Mouse (Mus musculus) midbrain, embryonic 15.5 days (tissue): ENCODE measurements around the gene Nus1. TPM values are rescaled to one million over a fixed set of nuclear protein-coding genes. Genes with fewer than 3 reads are reported as not detected.

Experiments
- ATAC-seq: fragments of 200-750 bp; cut with Nextera tagmentation; replicated peaks from 2 replicates; pipeline ENCODE4 v1.8.0; 2017; ENCODE audit warnings: moderate TSS enrichment
- H3K27ac ChIP-seq: fragments of 300-500 bp; sonication (generic); 2 replicates; pipeline ENCODE4 v1.5.1; 2015; ENCODE audit warnings: mild to moderate bottlenecking, inconsistent platforms
- H3K27me3 ChIP-seq: fragments of 300-500 bp; sonication (generic); replicated peaks from 2 replicates; pipeline ENCODE4 v1.6.1; 2015; ENCODE audit warnings: inconsistent platforms
- H3K36me3 ChIP-seq: fragments of 300-500 bp; sonication (generic); replicated peaks from 2 replicates; pipeline ENCODE4 v1.6.1; 2015; ENCODE audit warnings: inconsistent platforms
- H3K4me1 ChIP-seq: fragments of 300-500 bp; sonication (generic); 2 replicates; pipeline ENCODE4 v1.6.1; 2015; ENCODE audit warnings: inconsistent platforms
- H3K4me2 ChIP-seq: fragments of 300-500 bp; sonication (generic); 2 replicates; pipeline ENCODE4 v1.6.1; 2015; ENCODE audit warnings: inconsistent platforms, mild to moderate bottlenecking, moderate library complexity
- H3K4me3 ChIP-seq: fragments of 300-500 bp; sonication (generic); 2 replicates; pipeline ENCODE4 v1.5.1; 2015; ENCODE audit warnings: mild to moderate bottlenecking, inconsistent platforms
- H3K9ac ChIP-seq: fragments of 300-500 bp; sonication (generic); 2 replicates; pipeline ENCODE4 v1.6.1; 2015; ENCODE audit warnings: mild to moderate bottlenecking, inconsistent platforms
- H3K9me3 ChIP-seq: fragments of 300-500 bp; sonication (generic); 2 replicates; pipeline ENCODE4 v1.6.1; 2016; ENCODE audit warnings: inconsistent platforms
- WGBS: fragments of 180-500 bp; shearing (Covaris S2); methylation state at CpG from one replicate; pipeline ENCODE4 v1.1.7; 2015; ENCODE audit warnings: mixed read lengths; 5-methylcytosine and 5-hydroxymethylcytosine counted together
- polyA plus RNA-seq: library from polyadenylated mRNA; unstranded; fragments of >200 nt; fragmentation: Nextera tagmentation; extraction: Ambion mirVana; gene quantifications from 2 replicates; pipeline ENCODE4 v1.2.1, GENCODE M21; 2015

Gene Nus1
- polyA plus RNA-seq = 22.3 and 23.1 TPM in 2 replicates

GRCm38 (mm10) chr10:52417299-52417997, at the start of gene Nus1:
Gene Nus1 (plus strand): TSS chr10:52417547.
- ATAC-seq = peak; percentile 99
- peak within 1 kb of the TSS; percentile 98 for H3K27ac ChIP-seq
- H3K9ac ChIP-seq = peak within 1 kb of the TSS; percentile 97
- no peaks in the 10 kb centered on the region for H3K36me3 ChIP-seq
- H3K4me3 ChIP-seq = peak within 1 kb of the TSS; percentile 100
- WGBS = under 1% methylated on average over 79 of the region's 79 CpGs
- H3K4me1 ChIP-seq = peaks cover 43% of the 10 kb centered on the region
- no peaks in the 10 kb centered on the region for H3K27me3 ChIP-seq
- H3K4me2 ChIP-seq = peak within 1 kb of the TSS; percentile 58
- no peaks in the 10 kb centered on the region for H3K9me3 ChIP-seq

DNA sequence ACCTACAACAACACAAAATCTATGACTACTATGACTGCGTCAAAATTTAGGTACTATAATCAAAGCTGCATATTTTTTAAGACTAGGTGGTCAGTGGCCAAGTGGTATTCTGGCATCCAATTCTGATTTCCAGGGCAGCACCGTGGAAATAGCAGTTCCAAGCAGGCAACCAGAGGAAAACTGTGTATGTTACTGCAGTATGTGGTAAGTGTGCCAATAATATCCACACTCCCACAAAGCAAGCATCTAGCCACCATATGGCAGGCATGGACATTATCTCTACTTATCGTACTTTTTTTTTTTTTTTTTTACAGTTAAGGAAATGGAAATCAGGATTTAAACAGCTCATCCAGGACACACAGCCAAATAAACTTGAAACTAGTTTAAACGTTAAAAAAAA, 49.0 kb upstream of the Nus1 start:
- Histone ChIP-seq H3K4me1 (no peaks in the 10 kb centered on the region), H3K9me3 (no peaks in the 10 kb centered on the region), H3K27ac (no peak overlapping the region), H3K36me3 (no peaks in the 10 kb centered on the region), H3K9ac (no peak overlapping the region), H3K27me3 (no peaks in the 10 kb centered on the region), H3K4me3 (no peak overlapping the region), H3K4me2 (no peak overlapping the region)
- ATAC-seq = no peak
- 91% methylated on average over 4 of the region's 4 CpGs for WGBS

DNA sequence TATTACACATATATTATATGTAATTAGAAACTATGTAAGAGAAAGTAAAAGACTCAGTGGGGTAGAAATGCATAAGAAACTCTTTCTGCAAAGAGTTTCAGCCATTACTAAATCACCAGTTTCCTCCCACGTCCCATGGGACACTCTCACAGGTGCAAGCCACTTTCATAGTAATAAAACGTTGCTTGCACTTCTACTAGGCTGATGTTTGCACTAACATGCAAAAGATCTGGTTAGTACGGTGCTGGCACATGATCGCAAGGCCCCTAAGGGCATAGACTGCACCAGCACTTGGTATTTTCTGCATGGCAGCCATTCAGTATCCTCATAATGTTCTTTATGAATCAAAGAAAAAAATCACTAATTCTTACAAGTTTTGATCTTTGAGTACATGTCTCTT, 43.5 kb upstream of the Nus1 start:
- Histone ChIP-seq H3K4me3 (no peak overlapping the region), H3K9ac (no peak overlapping the region), H3K27ac (no peak overlapping the region), H3K27me3 (no peaks in the 10 kb centered on the region), H3K36me3 (no peaks in the 10 kb centered on the region), H3K4me2 (no peak overlapping the region), H3K9me3 (no peaks in the 10 kb centered on the region), H3K4me1 (peaks cover 12% of the 10 kb centered on the region)
- no peak for ATAC-seq
- WGBS = 72% methylated on average over 4 of the region's 4 CpGs

DNA sequence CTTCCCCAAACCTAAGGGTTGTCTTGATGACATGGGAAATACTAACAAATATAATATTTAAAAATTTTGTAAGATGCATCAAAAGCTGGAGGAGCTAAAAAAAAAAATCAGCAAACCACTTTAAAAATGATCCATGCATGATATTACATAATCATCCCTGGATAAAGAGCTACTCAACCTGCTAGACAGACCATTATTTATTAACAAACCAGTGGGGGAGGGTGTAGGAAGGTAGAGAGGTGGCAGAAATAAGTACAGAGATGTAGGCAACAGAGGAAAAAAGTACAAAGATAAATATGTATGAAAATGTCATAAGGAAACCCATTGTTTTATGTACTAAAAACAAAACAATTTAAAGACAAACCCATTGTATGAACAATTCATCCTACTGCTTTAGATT, 42.7 kb upstream of the Nus1 start:
- Histone ChIP-seq H3K9me3 (no peaks in the 10 kb centered on the region), H3K4me1 (peaks cover 19% of the 10 kb centered on the region), H3K36me3 (no peaks in the 10 kb centered on the region), H3K4me2 (no peak overlapping the region), H3K27ac (no peak overlapping the region), H3K27me3 (no peaks in the 10 kb centered on the region), H3K4me3 (no peak overlapping the region), H3K9ac (no peak overlapping the region)
- ATAC-seq = no peak

- Histone ChIP-seq H3K9ac (no peak overlapping the region), H3K4me3 (no peak overlapping the region), H3K27ac (no peak overlapping the region), H3K4me1 (peaks cover 20% of the 10 kb centered on the region), H3K4me2 (no peak overlapping the region), H3K27me3 (no peaks in the 10 kb centered on the region), H3K9me3 (no peaks in the 10 kb centered on the region), H3K36me3 (no peaks in the 10 kb centered on the region)
- WGBS = 92% methylated on average over 2 of the region's 2 CpGs
- ATAC-seq = no peak
These were observed 40.9 kb upstream of the Nus1 start for GRCm38 (mm10) chr10:52376422-52376821.

DNA sequence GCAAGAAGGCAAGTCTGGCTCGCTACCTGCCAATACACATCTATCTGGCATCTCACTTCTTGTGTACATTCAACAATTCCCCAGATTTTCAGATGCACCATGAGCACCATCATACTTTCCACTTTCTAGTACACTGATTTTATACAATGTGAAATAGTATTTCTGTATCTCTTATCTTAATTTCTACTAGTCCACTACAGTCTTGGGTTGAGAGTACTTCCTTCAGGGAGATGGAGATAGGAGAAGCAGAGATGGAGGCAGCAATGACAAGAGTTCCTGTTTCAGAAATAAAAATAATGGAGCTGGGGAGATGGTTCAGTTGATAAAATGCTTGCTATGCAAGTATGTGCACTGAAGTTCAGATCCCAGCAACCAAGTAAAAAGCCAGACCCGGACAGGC, 39.5 kb upstream of the Nus1 start:
- Histone ChIP-seq H3K4me1 (peaks cover 23% of the 10 kb centered on the region), H3K9me3 (no peaks in the 10 kb centered on the region), H3K4me3 (no peak overlapping the region), H3K27me3 (no peaks in the 10 kb centered on the region), H3K36me3 (no peaks in the 10 kb centered on the region), H3K4me2 (no peak overlapping the region), H3K9ac (no peak overlapping the region), H3K27ac (no peak overlapping the region)
- no peak for ATAC-seq
- 92% methylated on average over 2 of the region's 2 CpGs for WGBS

GRCm38 (mm10) chr10:52381321-52381801, 36.0 kb upstream of the Nus1 start:
- Histone ChIP-seq H3K9me3 (no peaks in the 10 kb centered on the region), H3K27ac (peak overlapping the region; percentile 97), H3K4me1 (peaks cover 24% of the 10 kb centered on the region), H3K27me3 (no peaks in the 10 kb centered on the region), H3K4me3 (peak overlapping the region; percentile 96), H3K36me3 (no peaks in the 10 kb centered on the region), H3K4me2 (peak overlapping the region; percentile 61), H3K9ac (peak overlapping the region; percentile 96)
- WGBS = under 1% methylated on average over 19 of the region's 19 CpGs
- ATAC-seq = peak; percentile 73

GRCm38 (mm10) chr10:52381845-52382591, 35.3 kb upstream of the Nus1 start, which contains the start of gene Gopc:
Gene Gopc (minus strand): TSS chr10:52382124.
- peak; percentile 98 for ATAC-seq
- WGBS = under 1% methylated on average over 67 of the region's 71 CpGs
- H3K9me3 ChIP-seq = no peaks in the 10 kb centered on the region
- H3K9ac ChIP-seq = peak within 1 kb of the TSS; percentile 96
- no peaks in the 10 kb centered on the region for H3K36me3 ChIP-seq
- H3K4me3 ChIP-seq = peak within 1 kb of the TSS; percentile 96
- peaks cover 24% of the 10 kb centered on the region for H3K4me1 ChIP-seq
- peak within 1 kb of the TSS; percentile 97 for H3K27ac ChIP-seq
- H3K27me3 ChIP-seq = no peaks in the 10 kb centered on the region
- H3K4me2 ChIP-seq = peak within 1 kb of the TSS; percentile 63

DNA sequence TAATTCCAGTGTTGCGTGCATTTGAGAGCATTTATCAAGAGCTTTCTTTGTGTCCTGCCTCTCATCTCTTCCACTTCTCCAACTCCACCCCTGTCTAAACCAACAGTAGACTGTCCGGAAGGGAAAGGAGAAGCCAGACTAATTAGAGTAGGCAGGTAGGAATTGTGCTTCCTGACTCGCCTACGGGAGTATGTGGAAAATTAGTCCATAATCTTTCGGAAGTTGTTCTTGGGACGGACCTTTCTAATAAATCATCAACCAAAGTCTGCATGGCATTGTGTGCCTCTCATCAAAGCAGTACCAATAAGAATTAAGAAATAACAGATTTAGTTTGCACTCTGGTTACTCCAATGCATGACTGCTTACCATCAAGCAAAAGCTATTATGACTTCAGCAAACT, 34.3 kb upstream of the Nus1 start:
- Histone ChIP-seq H3K36me3 (no peaks in the 10 kb centered on the region), H3K27ac (peak overlapping the region; percentile 97; the same call in 1 of the 2 replicates), H3K9ac (no peak overlapping the region), H3K9me3 (no peaks in the 10 kb centered on the region), H3K4me2 (peak overlapping the region; percentile 63), H3K4me1 (peaks cover 22% of the 10 kb centered on the region), H3K27me3 (no peaks in the 10 kb centered on the region), H3K4me3 (peak overlapping the region; percentile 96)
- no peak for ATAC-seq
- WGBS = 83% methylated on average over 6 of the region's 6 CpGs

GRCm38 (mm10) chr10:52383522-52383921, 33.8 kb upstream of the Nus1 start:
- Histone ChIP-seq H3K27ac (no peak overlapping the region), H3K27me3 (no peaks in the 10 kb centered on the region), H3K9me3 (no peaks in the 10 kb centered on the region), H3K4me3 (no peak overlapping the region), H3K4me2 (no peak overlapping the region), H3K36me3 (no peaks in the 10 kb centered on the region), H3K4me1 (peaks cover 17% of the 10 kb centered on the region), H3K9ac (no peak overlapping the region)
- 96% methylated on average over 1 of the region's 1 CpGs for WGBS
- no peak for ATAC-seq

DNA sequence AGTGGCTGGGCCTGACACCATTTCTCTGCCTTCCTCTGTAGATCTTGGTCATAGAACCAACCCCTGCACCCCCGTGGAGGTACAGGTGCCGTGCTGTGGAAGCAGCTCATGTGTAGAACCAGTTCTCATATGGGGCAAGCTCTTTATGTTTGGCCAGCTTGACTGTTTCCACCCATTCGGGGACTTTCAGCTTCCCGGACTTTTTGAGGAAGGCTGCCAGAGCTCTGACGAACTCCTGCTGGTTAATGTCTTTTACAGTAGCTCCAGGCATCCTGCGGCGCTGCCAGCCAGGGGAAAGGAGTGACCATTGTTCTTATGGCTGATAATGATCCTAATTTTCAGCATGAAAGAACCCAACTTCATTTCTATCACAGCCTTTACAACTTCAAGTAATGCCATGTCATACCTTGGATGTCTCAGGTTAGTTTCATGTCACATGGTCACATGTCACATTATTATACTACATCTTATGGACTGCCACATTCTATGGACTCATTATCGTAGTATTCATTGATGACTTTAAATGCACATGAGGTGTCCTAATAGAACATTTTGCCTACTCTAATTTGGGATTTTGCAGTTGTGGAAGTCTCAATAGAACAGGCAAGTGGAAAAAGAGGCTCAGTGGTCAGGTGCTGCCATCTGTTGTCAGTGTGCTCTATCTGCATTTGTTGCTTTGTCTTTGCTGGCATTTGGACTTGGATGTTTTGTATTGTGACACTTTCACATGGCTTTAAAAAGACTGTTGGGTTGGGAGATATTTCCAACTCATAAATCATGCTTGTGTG, 32.3 kb upstream of the Nus1 start:
- Histone ChIP-seq H3K36me3 (no peaks in the 10 kb centered on the region), H3K4me2 (no peak overlapping the region), H3K4me3 (no peak overlapping the region), H3K27me3 (no peaks in the 10 kb centered on the region), H3K4me1 (peaks cover 6% of the 10 kb centered on the region; the same call in 1 of the 2 replicates), H3K27ac (no peak overlapping the region), H3K9ac (no peak overlapping the region), H3K9me3 (no peaks in the 10 kb centered on the region)
- 52% methylated on average over 8 of the region's 8 CpGs for WGBS
- no peak for ATAC-seq

DNA sequence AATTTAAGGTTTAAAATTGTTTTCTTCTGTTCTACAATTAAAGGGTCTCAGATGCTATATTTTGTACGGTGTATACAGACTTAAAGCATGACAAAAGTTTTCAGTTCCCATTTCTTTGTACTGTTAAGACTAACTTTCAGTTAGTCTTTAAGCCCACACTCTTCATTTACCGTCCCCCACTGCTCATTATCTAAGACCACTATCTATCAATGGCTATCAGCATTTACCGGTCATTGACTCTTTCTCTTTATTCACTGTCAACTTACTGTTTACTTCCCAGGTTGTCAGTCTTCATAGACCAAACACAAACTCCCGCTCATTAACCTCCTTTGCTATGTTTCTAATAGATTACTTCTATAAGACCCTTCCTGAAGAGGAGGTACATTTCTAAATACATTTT, 30.2 kb upstream of the Nus1 start:
- WGBS = 89% methylated on average over 4 of the region's 4 CpGs

More for the DNA sequence above, 30.2 kb upstream of the Nus1 start:
- no peaks in the 10 kb centered on the region for H3K9me3 ChIP-seq
- no peaks in the 10 kb centered on the region for H3K36me3 ChIP-seq
- H3K4me2 ChIP-seq = no peak overlapping the region
- no peak for ATAC-seq
- peaks cover 6% of the 10 kb centered on the region; the same call in 1 of the 2 replicates for H3K4me1 ChIP-seq
- H3K9ac ChIP-seq = no peak overlapping the region
- H3K27me3 ChIP-seq = no peaks in the 10 kb centered on the region
- H3K4me3 ChIP-seq = no peak overlapping the region
- H3K27ac ChIP-seq = no peak overlapping the region
